Mouse (Mus musculus) brain, embryonic 14.5 days (tissue): Measurements from ENCODE around the gene Gnptab. TPM values are rescaled to one million over a fixed set of nuclear protein-coding genes. Genes with fewer than 3 reads are reported as not detected.
"Not testable (repeated sequence)": the region's sequence is repeated elsewhere in the genome, so short reads cannot be mapped to it uniquely, and the experiment has no call there.

Experiments
- DNase-seq: peaks from one replicate; pipeline ENCODE4 v3.0.0-alpha.2; 2011; ENCODE audit warnings: low read depth
- CTCF ChIP-seq: fragments of 200-500 bp; IDR thresholded peaks from 2 replicates; pipeline ENCODE4 v1.5.1; 2012; ENCODE audit warnings: inconsistent platforms, mild to moderate bottlenecking, moderate library complexity, borderline replicate concordance; ENCODE audit not compliant: insufficient read depth, insufficient read length; ENCODE audit errors: extremely low read depth
- POLR2A ChIP-seq: fragments of 200-500 bp; IDR thresholded peaks from 2 replicates; pipeline ENCODE4 v1.6.1; 2012; ENCODE audit warnings: mild to moderate bottlenecking, inconsistent platforms, borderline replicate concordance; ENCODE audit not compliant: poor library complexity, insufficient read depth, insufficient read length, severe bottlenecking; ENCODE audit errors: extremely low read depth
- polyA plus RNA-seq: library from polyadenylated mRNA; depleted of rRNA; stranded (reverse); fragments of >200 nt; gene quantifications from 2 replicates; pipeline ENCODE4 v1.2.3, GENCODE M21; 2012

The Gnptab gene
- polyA plus RNA-seq, 1 experiment = 41.4 TPM

DNA sequence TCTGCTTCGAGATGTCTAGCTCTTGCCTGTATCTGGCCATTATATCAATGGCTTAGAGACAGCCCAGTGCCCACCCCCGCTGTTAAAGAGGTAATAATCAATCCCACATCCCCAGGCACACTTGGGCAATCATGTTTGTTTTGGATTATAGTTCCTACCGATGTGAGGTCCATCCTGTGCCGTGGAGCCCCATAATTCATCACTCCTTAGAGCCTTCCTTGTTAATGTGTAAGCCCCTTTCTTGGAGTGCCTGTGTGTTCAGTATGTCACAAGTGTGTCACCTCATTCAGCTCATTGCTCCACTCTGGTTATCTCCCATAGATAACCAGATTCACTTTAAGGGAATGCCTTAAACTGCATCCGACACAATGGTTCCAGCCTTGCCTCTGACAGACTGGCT lies 24.3 kb upstream of the Gnptab start:
- no peak for DNase-seq

GRCm38 (mm10) chr10:88356114-88356982 lies 22.6 kb upstream of the Gnptab start:
- no peak for DNase-seq

More for the DNA sequence above, 24.3 kb upstream of the Gnptab start:
- no peak for TF ChIP-seq CTCF
- no peak for TF ChIP-seq POLR2A

GRCm38 (mm10) chr10:88356983-88357559 lies 21.9 kb upstream of the Gnptab start:
- peak; percentile 56 for DNase-seq
- TF ChIP-seq POLR2A (no peak), CTCF (no peak)

More at GRCm38 (mm10) chr10:88356114-88356982, 22.6 kb upstream of the Gnptab start:
- TF ChIP-seq CTCF (no peak), POLR2A (no peak)

DNA sequence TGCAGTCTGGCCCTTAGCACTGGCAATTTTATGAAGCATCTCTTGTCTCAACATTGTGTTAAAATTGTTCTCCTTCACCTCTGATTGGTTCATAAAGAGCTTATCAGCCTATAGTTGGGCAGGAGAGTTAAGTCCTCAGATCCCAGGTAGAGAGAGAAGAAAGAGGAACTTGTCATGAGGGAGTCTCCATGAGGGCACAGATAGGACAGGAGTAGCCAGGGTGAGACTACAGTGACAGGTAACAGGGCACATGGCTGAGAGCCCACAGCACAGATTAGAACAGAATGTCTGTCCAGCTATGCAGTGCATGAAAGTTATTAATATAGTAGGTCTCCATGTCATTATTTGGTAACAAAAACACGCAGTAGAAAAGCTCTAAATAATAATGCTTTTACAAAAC lies 16.7 kb upstream of the Gnptab start:
- DNase-seq = no peak
- TF ChIP-seq CTCF (no peak), POLR2A (no peak)

DNA sequence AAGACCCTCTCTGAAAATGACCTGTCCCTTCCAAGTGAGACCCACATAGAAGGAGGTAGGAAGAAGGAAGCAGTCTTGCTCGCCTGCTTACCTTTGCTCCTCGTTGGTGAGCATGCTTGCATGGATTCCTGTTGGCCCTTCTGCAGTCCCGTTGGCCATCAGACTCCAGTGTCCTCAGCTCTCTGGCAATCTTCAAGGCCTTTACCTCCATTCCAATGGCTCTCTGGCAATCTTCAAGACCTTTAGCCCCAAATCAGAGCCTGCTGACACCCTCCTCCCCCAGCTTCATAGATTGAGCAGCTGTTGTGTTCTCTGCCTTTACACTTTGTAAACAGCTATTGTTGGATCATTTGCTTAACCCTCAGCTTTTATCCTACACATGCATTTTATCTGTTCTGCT lies 14.7 kb upstream of the Gnptab start:
- no peak for TF ChIP-seq CTCF
- TF ChIP-seq POLR2A = no peak
- DNase-seq = no peak

- TF ChIP-seq CTCF (no peak), POLR2A (no peak)
These were observed 9.7 kb upstream of the Gnptab start for GRCm38 (mm10) chr10:88369233-88369632.

DNA sequence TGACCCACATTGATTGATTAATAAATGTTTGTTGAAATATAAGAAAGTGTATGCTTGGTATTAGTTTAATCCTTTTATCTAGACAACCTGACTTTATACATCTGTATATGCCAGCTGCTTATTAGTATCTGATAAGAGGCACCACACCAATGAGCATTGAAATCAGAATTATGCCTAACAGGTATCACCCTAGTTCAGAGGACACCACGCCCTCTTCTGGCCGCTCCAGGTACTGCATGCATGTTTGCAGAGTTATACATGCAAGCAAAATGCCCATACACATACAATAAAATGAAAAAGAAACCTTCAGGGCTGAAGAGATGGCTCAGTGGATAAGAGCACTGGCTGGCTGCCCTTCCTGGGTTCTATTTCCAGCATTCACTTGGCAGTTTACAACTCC lies 7.1 kb upstream of the Gnptab start:
- no peak for DNase-seq
- TF ChIP-seq POLR2A (no peak), CTCF (peak; percentile 43; the same call in 1 of the 2 replicates)

More at GRCm38 (mm10) chr10:88369233-88369632, 9.7 kb upstream of the Gnptab start:
- no peak for DNase-seq

DNA sequence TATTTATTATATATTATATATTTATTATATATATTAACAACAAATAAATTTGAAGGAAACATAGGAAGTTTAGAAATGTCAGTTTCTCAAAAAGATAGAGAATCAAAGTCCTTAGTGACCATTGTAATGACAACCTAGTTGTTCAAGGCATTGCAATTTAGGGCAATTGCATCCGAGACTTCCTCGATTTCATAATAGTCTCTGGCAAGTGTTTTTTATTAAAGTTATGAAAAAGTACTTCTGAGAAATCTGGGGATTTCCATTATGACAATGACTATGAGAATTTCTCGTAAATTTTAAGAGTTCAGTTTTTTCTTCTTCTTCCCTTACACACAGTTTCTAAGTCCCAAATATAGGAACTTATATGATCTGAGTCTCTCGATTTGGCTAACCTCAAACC lies 6.5 kb upstream of the Gnptab start:
- no peak for DNase-seq
- no peak for TF ChIP-seq POLR2A
- TF ChIP-seq CTCF = no peak

GRCm38 (mm10) chr10:88372945-88373344 lies 6.0 kb upstream of the Gnptab start:
- DNase-seq = not testable (repeated sequence)

DNA sequence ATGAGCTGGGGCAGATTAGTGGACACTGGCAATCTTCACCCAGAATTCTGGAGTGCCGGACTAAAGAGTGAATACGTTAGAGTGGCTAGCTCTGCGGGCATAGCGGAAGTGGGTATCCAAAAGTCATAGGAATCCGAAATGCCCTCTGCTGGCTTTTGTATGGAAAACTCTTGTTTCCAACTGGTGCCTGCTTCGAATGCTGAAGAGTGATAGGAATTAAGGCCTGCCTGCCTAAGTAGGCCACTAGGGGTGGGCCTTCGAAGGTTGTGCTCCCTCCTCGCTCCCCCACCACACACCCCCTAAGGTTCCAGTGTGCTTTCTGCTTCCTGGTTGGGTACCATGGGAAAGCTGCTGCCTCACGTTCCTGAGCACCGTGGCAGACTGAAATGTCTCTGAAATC lies 3.9 kb upstream of the Gnptab start:
- peak; percentile 7; the same call in 1 of the 2 replicates for TF ChIP-seq CTCF
- no peak for TF ChIP-seq POLR2A
- DNase-seq = no peak

GRCm38 (mm10) chr10:88376770-88377169 lies 2.2 kb upstream of the Gnptab start:
- TF ChIP-seq POLR2A (no peak), CTCF (peak; percentile 89; the same call in 1 of the 2 replicates)

DNA sequence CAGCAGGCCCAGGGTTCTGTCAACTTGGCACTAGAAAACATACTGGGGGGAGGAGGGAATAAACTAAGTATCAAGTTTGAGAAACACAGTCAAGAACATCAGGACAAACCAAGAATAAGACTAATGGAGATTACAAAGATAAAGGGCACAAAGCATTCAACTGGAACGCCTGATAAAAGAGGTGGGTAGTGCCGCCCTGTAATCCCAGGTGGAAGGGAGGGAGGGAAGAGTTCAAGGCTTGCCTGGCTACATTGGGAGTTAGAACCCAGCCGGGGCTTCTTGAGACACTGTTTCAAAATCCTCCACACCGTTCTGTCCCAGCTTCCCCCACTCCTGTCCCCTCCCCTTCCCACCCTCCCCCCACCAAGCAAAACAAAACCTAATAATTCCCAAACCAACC lies 1.3 kb upstream of the Gnptab start:
- TF ChIP-seq POLR2A (no peak), CTCF (no peak)
- DNase-seq = no peak

More at GRCm38 (mm10) chr10:88376770-88377169, 2.2 kb upstream of the Gnptab start:
- peak; percentile 91 for DNase-seq
